Mouse (Mus musculus) forebrain, embryonic 11.5 days (tissue): ENCODE results near the gene Olfr1358. TPM values are rescaled to one million over a fixed set of nuclear protein-coding genes. Genes with fewer than 3 reads are reported as not detected.

Source experiments
- ATAC-seq: fragments of 200-750 bp; cut with Nextera tagmentation; replicated peaks from 2 replicates; pipeline ENCODE4 v1.8.0; 2017; ENCODE audit warnings: moderate TSS enrichment; ENCODE audit not compliant: low FRiP score
- DNase-seq: peaks from one replicate; pipeline ENCODE4 v3.0.0-alpha.2; 2017; ENCODE audit warnings: low spot score
- H3K27ac ChIP-seq: fragments of 300-500 bp; sonication (generic); 2 replicates; pipeline ENCODE4 v1.5.1; 2014; ENCODE audit warnings: low read depth, low read length
- H3K27me3 ChIP-seq: fragments of 300-500 bp; sonication (generic); 2 replicates; pipeline ENCODE4 v1.6.1; 2014; ENCODE audit warnings: mild to moderate bottlenecking, low read length, mixed read lengths; ENCODE audit not compliant: control insufficient read depth, insufficient read depth
- H3K36me3 ChIP-seq: fragments of 300-500 bp; sonication (generic); 2 replicates; pipeline ENCODE4 v1.6.1; 2014; ENCODE audit warnings: mild to moderate bottlenecking, low read length, moderate library complexity, mixed read lengths; ENCODE audit not compliant: control insufficient read depth, insufficient read depth
- H3K4me1 ChIP-seq: fragments of 300-500 bp; sonication (generic); replicated peaks from 2 replicates; pipeline ENCODE4 v1.6.1; 2014; ENCODE audit warnings: low read length, mixed read lengths; ENCODE audit not compliant: control insufficient read depth, insufficient read depth
- H3K4me2 ChIP-seq: fragments of 300-500 bp; sonication (generic); 2 replicates; pipeline ENCODE4 v1.6.1; 2014; ENCODE audit warnings: low read depth, mild to moderate bottlenecking, low read length, moderate library complexity, mixed read lengths; ENCODE audit not compliant: severe bottlenecking
- H3K4me3 ChIP-seq: fragments of 300-500 bp; sonication (generic); 2 replicates; pipeline ENCODE4 v1.5.1; 2014; ENCODE audit warnings: low read depth, low read length
- H3K9ac ChIP-seq: fragments of 300-500 bp; sonication (generic); 2 replicates; pipeline ENCODE4 v1.6.1; 2014; ENCODE audit warnings: low read length
- H3K9me3 ChIP-seq: fragments of 300-500 bp; sonication (generic); 2 replicates; pipeline ENCODE4 v1.6.1; 2016; ENCODE audit warnings: low read length, mixed read lengths; ENCODE audit not compliant: control insufficient read depth
- WGBS: fragments of 180-500 bp; shearing (Covaris S2); extraction: QIAGEN DNeasy Blood & Tissue Kit; methylation state at CpG from one replicate; pipeline ENCODE4 v1.1.7; 2014; 5-methylcytosine and 5-hydroxymethylcytosine counted together
- polyA plus RNA-seq: library from polyadenylated mRNA; unstranded; fragments of >200 nt; fragmentation: Nextera tagmentation; extraction: Ambion mirVana; gene quantifications from 2 replicates; pipeline ENCODE4 v1.2.1, GENCODE M21; 2014

The Olfr1358 gene
- polyA plus RNA-seq, result not detected in 2 replicates

- Histone ChIP-seq H3K4me3 (no peak within 1 kb of the TSS), H3K9ac (no peak within 1 kb of the TSS), H3K4me1 (no peaks in the 10 kb centered on the region), H3K27me3 (no peaks in the 10 kb centered on the region), H3K36me3 (no peaks in the 10 kb centered on the region), H3K27ac (no peak within 1 kb of the TSS), H3K4me2 (no peak within 1 kb of the TSS), H3K9me3 (no peaks in the 10 kb centered on the region)
- ATAC-seq, result no peak
- no peak for DNase-seq
These were observed at the start of gene Olfr1358 for GRCm38 (mm10) chr10:78517128-78517527. Gene Olfr1358 (plus strand): TSS chr10:78517428.

GRCm38 (mm10) chr10:78467761-78468310 lies 49.4 kb upstream of the Olfr1358 start:
- Histone ChIP-seq H3K27ac (no peak overlapping the region), H3K9me3 (no peaks in the 10 kb centered on the region), H3K9ac (no peak overlapping the region; the same call in 1 of the 2 replicates), H3K4me1 (peaks cover 4% of the 10 kb centered on the region; the same call in 1 of the 2 replicates), H3K4me2 (no peak overlapping the region), H3K4me3 (no peak overlapping the region), H3K27me3 (no peaks in the 10 kb centered on the region), H3K36me3 (no peaks in the 10 kb centered on the region)
- ATAC-seq, result no peak
- 58% methylated on average over 2 of the region's 2 CpGs for WGBS
- DNase-seq, result no peak

GRCm38 (mm10) chr10:78470582-78471313 lies 46.5 kb upstream of the Olfr1358 start:
- 0 out of 2 replicates have a peak, but pooled peaks cover 2% of the 10 kb centered on the region for H3K4me1 ChIP-seq
- no peaks in the 10 kb centered on the region for H3K36me3 ChIP-seq
- H3K4me2 ChIP-seq, result peak overlapping the region; percentile 26; the same call in 1 of the 2 replicates
- no peak overlapping the region for H3K9ac ChIP-seq
- DNase-seq, result peak; percentile 47
- H3K27me3 ChIP-seq, result no peaks in the 10 kb centered on the region
- 26% methylated on average over 15 of the region's 15 CpGs for WGBS
- H3K4me3 ChIP-seq, result no peak overlapping the region
- no peak overlapping the region for H3K27ac ChIP-seq
- ATAC-seq, result 0 out of 2 replicates have a peak, but pooled peaks have one; percentile 12
- no peaks in the 10 kb centered on the region for H3K9me3 ChIP-seq

- H3K4me1 ChIP-seq, result 0 out of 2 replicates have a peak, but pooled peaks cover 2% of the 10 kb centered on the region
- no peak overlapping the region for H3K27ac ChIP-seq
- WGBS, result 82% methylated on average over 3 of the region's 3 CpGs
- no peaks in the 10 kb centered on the region for H3K27me3 ChIP-seq
- ATAC-seq (no peak), DNase-seq (no peak)
- H3K9me3 ChIP-seq, result no peaks in the 10 kb centered on the region
- no peak overlapping the region for H3K4me2 ChIP-seq
- H3K36me3 ChIP-seq, result no peaks in the 10 kb centered on the region
- H3K9ac ChIP-seq, result no peak overlapping the region
- no peak overlapping the region for H3K4me3 ChIP-seq
These were observed 45.2 kb upstream of the Olfr1358 start for GRCm38 (mm10) chr10:78472046-78472445.

GRCm38 (mm10) chr10:78473434-78473833 lies 43.8 kb upstream of the Olfr1358 start:
- ATAC-seq (no peak), DNase-seq (no peak)
- no peaks in the 10 kb centered on the region for H3K9me3 ChIP-seq
- H3K4me1 ChIP-seq, result 0 out of 2 replicates have a peak, but pooled peaks cover 2% of the 10 kb centered on the region
- H3K36me3 ChIP-seq, result no peaks in the 10 kb centered on the region
- no peak overlapping the region for H3K4me3 ChIP-seq
- 65% methylated on average over 5 of the region's 5 CpGs for WGBS
- H3K4me2 ChIP-seq, result no peak overlapping the region
- no peak overlapping the region for H3K9ac ChIP-seq
- no peaks in the 10 kb centered on the region for H3K27me3 ChIP-seq
- H3K27ac ChIP-seq, result no peak overlapping the region

- H3K4me2 ChIP-seq, result no peak overlapping the region
- H3K36me3 ChIP-seq, result no peaks in the 10 kb centered on the region
- no peak for DNase-seq
- no peak for ATAC-seq
- H3K9me3 ChIP-seq, result no peaks in the 10 kb centered on the region
- no peak overlapping the region for H3K9ac ChIP-seq
- H3K27ac ChIP-seq, result no peak overlapping the region
- H3K4me3 ChIP-seq, result no peak overlapping the region
- 72% methylated on average over 8 of the region's 8 CpGs for WGBS
- no peaks in the 10 kb centered on the region for H3K27me3 ChIP-seq
- H3K4me1 ChIP-seq, result 0 out of 2 replicates have a peak, but pooled peaks cover 2% of the 10 kb centered on the region
These were observed 42.5 kb upstream of the Olfr1358 start for GRCm38 (mm10) chr10:78474759-78475158.

- H3K4me3 ChIP-seq, result no peak overlapping the region
- WGBS, result 76% methylated on average over 4 of the region's 4 CpGs
- H3K4me1 ChIP-seq, result 0 out of 2 replicates have a peak, but pooled peaks cover 4% of the 10 kb centered on the region
- no peak for ATAC-seq
- no peak overlapping the region for H3K4me2 ChIP-seq
- DNase-seq, result no peak
- no peaks in the 10 kb centered on the region for H3K9me3 ChIP-seq
- no peaks in the 10 kb centered on the region for H3K36me3 ChIP-seq
- H3K27ac ChIP-seq, result no peak overlapping the region
- no peaks in the 10 kb centered on the region for H3K27me3 ChIP-seq
- no peak overlapping the region for H3K9ac ChIP-seq
These were observed 40.4 kb upstream of the Olfr1358 start for GRCm38 (mm10) chr10:78476821-78477220.

- Histone ChIP-seq H3K36me3 (no peaks in the 10 kb centered on the region), H3K4me2 (peak overlapping the region; percentile 83), H3K4me3 (peak overlapping the region; percentile 43), H3K4me1 (0 out of 2 replicates have a peak, but pooled peaks cover 4% of the 10 kb centered on the region), H3K27ac (no peak overlapping the region), H3K27me3 (peaks cover 6% of the 10 kb centered on the region; the same call in 1 of the 2 replicates), H3K9ac (peak overlapping the region; percentile 63), H3K9me3 (no peaks in the 10 kb centered on the region)
- 41% methylated on average over 21 of the region's 21 CpGs for WGBS
- no peak for DNase-seq
- ATAC-seq, result peak; percentile 35
These were observed 36.0 kb upstream of the Olfr1358 start for GRCm38 (mm10) chr10:78480954-78481927.
